Mouse (Mus musculus): ENCODE results near the gene Capn8.

GRCm38 (mm10) chr1:182543906-182544305, 20.9 kb upstream of the Capn8 start:
- TF ChIP-seq CTCF (IDR thresholded peaks at IDR 0.05; ENCODE audit: control insufficient read depth, insufficient read depth, insufficient replicate concordance, low read depth, low read length), result no peak
- no peak for TF ChIP-seq POLR2A (IDR thresholded peaks at IDR 0.05; ENCODE audit: control insufficient read depth, low read depth, low read length)

All from testis, adult 2 months (tissue).